9 mouse cellular contexts compared by ENCODE assay signal in the genomic region with DNA sequence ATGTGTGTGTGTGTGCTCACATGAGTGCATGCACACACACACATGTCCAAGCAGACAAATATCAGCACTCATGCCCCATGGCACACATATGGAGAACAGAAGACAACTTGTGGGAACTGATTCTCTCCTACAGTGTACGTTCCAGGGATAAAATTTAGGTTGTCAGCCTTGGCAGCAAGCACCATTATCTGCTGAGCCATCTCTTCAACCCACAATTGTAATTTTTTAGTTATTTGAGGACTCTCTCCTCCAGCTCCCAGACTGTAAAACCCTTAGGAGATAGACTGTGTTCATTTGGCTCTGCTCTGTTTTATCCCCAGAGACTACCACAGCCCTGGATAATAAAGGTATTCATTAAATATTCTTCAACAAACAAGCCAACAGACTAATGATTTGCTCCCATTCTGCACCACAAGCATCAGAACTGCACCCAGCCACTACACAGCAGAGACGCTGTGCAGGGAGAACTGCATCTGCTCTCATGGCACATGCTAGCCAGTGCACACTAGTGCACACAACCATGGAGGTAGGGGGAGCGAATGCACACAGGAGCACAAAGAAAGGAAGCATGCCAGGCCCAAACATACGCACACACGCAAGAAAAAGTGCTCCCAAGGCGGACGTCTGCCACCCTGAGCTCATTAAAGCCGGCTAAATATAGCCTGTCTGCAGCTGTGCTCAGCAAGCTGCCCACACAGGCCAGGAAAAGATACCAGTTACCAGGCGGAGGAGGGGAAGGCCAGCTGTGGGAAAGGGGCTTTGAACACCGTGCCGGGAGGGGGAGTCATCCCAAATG. TPM values are rescaled to one million over a fixed set of nuclear protein-coding genes. Genes with fewer than 3 reads are reported as not detected.
DNase-seq lines count a peak whose midpoint lies in the region.
"Had no signal": no experiment of that assay in that cellular context is flagged by ENCODE, and none has a peak within 500 bp of the region (broad histone marks: within the 10 kb centered on the region; RNA-seq: fewer than 3 reads in every experiment).

No protein-coding gene starts in this region.

- no peak overlapping the region for H3K4me3 ChIP-seq in heart, embryonic 10.5 days

- H3K4me1 ChIP-seq in heart, embryonic 10.5 days, result peaks cover 25% of the 10 kb centered on the region

- no peaks in the 10 kb centered on the region for H3K9me3 ChIP-seq in heart, embryonic 10.5 days

- 0 out of 2 replicates have a peak, but pooled peaks cover 5% of the 10 kb centered on the region for H3K27me3 ChIP-seq in heart, embryonic 10.5 days (ENCODE audit: insufficient read depth, poor library complexity, severe bottlenecking)

- H3K27ac ChIP-seq in heart, embryonic 10.5 days, result peak overlapping the region; percentile 71

- no peaks in the 10 kb centered on the region for H3K36me3 ChIP-seq in heart, embryonic 10.5 days

- peak; percentile 32 for DNase-seq in lung, postnatal 10 days
- no peak for DNase-seq in lung, postnatal 36 days
- no peak for DNase-seq in heart, embryonic 10.5 days (ENCODE audit: low spot score)
- peak; percentile 46 to 86 for DNase-seq in left cerebral cortex, adult 8-10 months (ENCODE audit: low spot score in 2 of 2)
- peak; percentile 72 for DNase-seq in retina, adult 2 months (ENCODE audit: low read depth, low spot score)
- no peak for DNase-seq in cerebellum, postnatal 36 days
- no peak for DNase-seq in kidney, adult 11 months
- DNase-seq in cerebellum, postnatal 4 days (ENCODE audit: low spot score in 2 of 2), result no peak

- WGBS in heart, embryonic 10.5 days, result 28% methylated on average over 11 of the region's 11 CpGs

RNA-seq across cellular contexts. Expression of a gene that starts 44.6 kb away (rescaled TPM):
- polyA plus RNA-seq in heart, embryonic 10.5 days (2016; fragmentation: Nextera tagmentation; extraction: Ambion mirVana), result 121 and 150 TPM in 2 replicates
- 1 to 10 TPM in 2 of 4 experiments, under 1 TPM in 2; 0.23 to 2.0 (median 0.98) TPM for total RNA-seq in left cerebral cortex, adult 8-10 months (2022)

RNA-seq across cellular contexts. Expression of a gene that starts 49.1 kb away (rescaled TPM):
- 0.09 and 0.20 TPM in 2 replicates for polyA plus RNA-seq in heart, embryonic 10.5 days (2016; fragmentation: Nextera tagmentation; extraction: Ambion mirVana)
- 10 to 100 TPM; 67.0 to 79.6 (median 74.5) TPM for total RNA-seq in left cerebral cortex, adult 8-10 months (2022)

RNA-seq across cellular contexts. Expression of a gene that starts 49.1 kb away (rescaled TPM):
- polyA plus RNA-seq in heart, embryonic 10.5 days (2016; fragmentation: Nextera tagmentation; extraction: Ambion mirVana), result 1.7 and 2.0 TPM in 2 replicates
- under 1 TPM in 1 of 4 experiments, not detected in 3; 0.14 TPM for total RNA-seq in left cerebral cortex, adult 8-10 months (2022)
- total RNA-seq: heart, postnatal 14 days had no signal

Comparison
In these comparisons a context has a peak if more than half of its experiments do, and no peak if none do; other contexts are left out.
1. DNase-seq: peak in lung, postnatal 10 days (single experiment), left cerebral cortex, adult 8-10 months (2 of 2) and retina, adult 2 months (single experiment); none in lung, postnatal 36 days (single experiment), heart, embryonic 10.5 days (single experiment), cerebellum, postnatal 36 days (0 of 2), kidney, adult 11 months (single experiment) and cerebellum, postnatal 4 days (0 of 2).